Mouse (Mus musculus) stomach, postnatal 0 days (tissue): ENCODE measurements around the gene Slc10a7. TPM values are rescaled to one million over a fixed set of nuclear protein-coding genes. Genes with fewer than 3 reads are reported as not detected.

Source experiments
- ATAC-seq: fragments of 200-750 bp; cut with Nextera tagmentation; 2 replicates; pipeline ENCODE4 v1.8.0; 2017; ENCODE audit not compliant: low FRiP score, low TSS enrichment
- DNase-seq: peaks from one replicate; pipeline ENCODE4 v3.0.0-alpha.2; 2016; ENCODE audit warnings: low spot score
- H3K27ac ChIP-seq: fragments of 300-500 bp; sonication (generic); replicated peaks from 2 replicates; pipeline ENCODE4 v1.5.1; 2014; ENCODE audit warnings: mild to moderate bottlenecking, control low read depth
- H3K27me3 ChIP-seq: fragments of 300-500 bp; sonication (generic); 2 replicates; pipeline ENCODE4 v1.6.1; 2014; ENCODE audit warnings: low read length; ENCODE audit not compliant: control insufficient read depth, insufficient read depth
- H3K36me3 ChIP-seq: fragments of 300-500 bp; sonication (generic); 2 replicates; pipeline ENCODE4 v1.6.1; 2014; ENCODE audit warnings: low read length, mixed read lengths; ENCODE audit not compliant: control insufficient read depth, insufficient read depth
- H3K4me1 ChIP-seq: fragments of 300-500 bp; sonication (generic); replicated peaks from 2 replicates; pipeline ENCODE4 v1.6.1; 2014; ENCODE audit warnings: antibody characterized with exemption; ENCODE audit not compliant: control insufficient read depth, insufficient read depth
- H3K4me2 ChIP-seq: fragments of 300-500 bp; sonication (generic); replicated peaks from 2 replicates; pipeline ENCODE4 v1.6.1; 2014; ENCODE audit warnings: low read depth, mild to moderate bottlenecking, control low read depth, moderate library complexity
- H3K4me3 ChIP-seq: fragments of 300-500 bp; sonication (generic); 2 replicates; pipeline ENCODE4 v1.5.1; 2014; ENCODE audit warnings: low read depth, low read length, control low read depth
- H3K9ac ChIP-seq: fragments of 300-500 bp; sonication (generic); 2 replicates; pipeline ENCODE4 v1.6.1; 2014; ENCODE audit warnings: mild to moderate bottlenecking, low read length, control low read depth, mixed read lengths
- H3K9me3 ChIP-seq: fragments of 300-500 bp; sonication (generic); 2 replicates; pipeline ENCODE4 v1.6.1; 2016; ENCODE audit warnings: low read length; ENCODE audit not compliant: control insufficient read depth
- CTCF ChIP-seq: IDR thresholded peaks from 2 replicates; pipeline ENCODE4 v1.5.1; 2016; ENCODE audit warnings: antibody characterized with exemption, low read depth, mild to moderate bottlenecking, moderate library complexity
- EP300 ChIP-seq: optimal IDR thresholded peaks from 2 replicates; pipeline ENCODE3; 2016; ENCODE audit warnings: antibody characterized with exemption
- WGBS: fragments of 180-500 bp; shearing (Covaris S2); extraction: QIAGEN DNeasy Blood & Tissue Kit; methylation state at CpG from one replicate; pipeline ENCODE4 v1.1.7; 2014; 5-methylcytosine and 5-hydroxymethylcytosine counted together
- polyA plus RNA-seq: library from polyadenylated mRNA; unstranded; fragments of >200 nt; fragmentation: Nextera tagmentation; extraction: Ambion mirVana; gene quantifications from 2 replicates; pipeline ENCODE4 v1.2.1, GENCODE M21; 2015

The Slc10a7 gene
- polyA plus RNA-seq, 1 experiment from 2014 or later, result 11.3 TPM

DNA sequence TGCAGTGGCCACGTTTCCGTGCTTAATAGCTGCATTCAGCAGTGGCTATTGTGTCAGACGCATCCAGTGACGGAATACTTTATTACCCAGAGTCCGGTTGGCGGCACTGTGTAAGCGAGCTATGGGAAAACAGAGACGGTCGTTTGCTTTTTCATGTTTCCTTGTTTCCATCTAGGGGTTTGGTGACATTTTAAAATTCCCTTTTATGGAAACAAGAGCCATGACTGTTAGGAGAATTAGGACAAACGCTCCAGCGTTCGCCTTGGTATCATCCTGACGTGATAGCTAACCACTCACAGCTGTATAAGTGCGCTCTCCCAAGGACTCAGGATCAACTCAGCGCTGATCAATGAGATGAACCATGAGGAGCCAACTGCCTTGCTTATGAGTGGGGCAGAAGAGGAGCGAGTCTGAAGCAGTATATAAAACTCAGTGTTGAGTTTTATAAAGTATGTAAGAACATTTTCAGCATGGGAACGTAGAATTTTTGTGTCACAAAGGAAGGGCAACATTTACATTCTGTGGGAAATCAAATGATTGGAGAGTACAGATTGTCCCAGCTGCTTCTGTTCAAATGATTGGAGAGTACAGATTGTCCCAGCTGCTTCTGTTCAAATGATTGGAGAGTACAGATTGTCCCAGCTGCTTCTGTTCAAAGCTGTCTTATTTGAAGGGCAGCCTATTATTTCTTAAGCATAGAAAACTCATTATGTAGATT is 125.5 kb downstream of the Slc10a7 start:
- WGBS, result 52% methylated on average over 17 of the region's 17 CpGs

DNA sequence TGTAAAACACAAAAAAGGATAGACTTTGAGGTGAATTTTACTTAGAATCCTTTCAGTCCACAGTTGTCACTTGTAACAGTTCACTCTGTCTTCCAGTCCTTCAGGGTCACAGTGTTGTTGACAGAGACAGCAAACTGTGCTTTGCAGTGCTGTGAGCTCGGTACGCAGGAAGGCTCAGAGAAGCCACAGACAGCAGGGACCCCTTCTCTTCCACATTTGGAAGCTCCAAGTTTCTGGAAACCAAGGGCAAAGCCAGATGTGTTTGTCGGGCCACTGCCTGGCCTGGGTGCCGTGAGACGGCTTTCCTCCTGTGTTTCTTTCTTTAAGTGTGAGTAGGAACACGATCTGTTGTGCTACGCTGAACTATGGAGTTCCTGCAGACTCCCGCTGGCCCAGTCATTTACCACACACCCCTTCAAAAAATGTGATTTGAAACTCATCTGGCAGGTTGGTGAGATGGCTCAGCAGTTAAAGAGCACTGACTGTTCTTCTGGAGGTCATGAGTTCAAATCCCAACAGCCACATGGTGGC is 126.2 kb downstream of the Slc10a7 start:
- DNase-seq (no peak), ATAC-seq (no peak)
- Histone ChIP-seq H3K4me3 (no peak overlapping the region), H3K4me1 (no peaks in the 10 kb centered on the region), H3K4me2 (no peak overlapping the region), H3K27me3 (no peaks in the 10 kb centered on the region), H3K9me3 (no peaks in the 10 kb centered on the region), H3K9ac (no peak overlapping the region), H3K36me3 (no peaks in the 10 kb centered on the region), H3K27ac (peak overlapping the region; percentile 58; the same call in 1 of the 2 replicates)
- 77% methylated on average over 8 of the region's 8 CpGs for WGBS
- TF ChIP-seq EP300 (no peak), CTCF (no peak)

More for the DNA sequence above, 125.5 kb downstream of the Slc10a7 start:
- H3K9me3 ChIP-seq, result no peaks in the 10 kb centered on the region
- H3K27ac ChIP-seq, result peak overlapping the region; percentile 67
- peak overlapping the region; percentile 20; the same call in 1 of the 2 replicates for H3K4me2 ChIP-seq
- no peaks in the 10 kb centered on the region for H3K36me3 ChIP-seq
- H3K9ac ChIP-seq, result no peak overlapping the region
- TF ChIP-seq CTCF (no peak), EP300 (no peak)
- no peak overlapping the region for H3K4me3 ChIP-seq
- ATAC-seq (no peak), DNase-seq (no peak)
- H3K27me3 ChIP-seq, result no peaks in the 10 kb centered on the region
- H3K4me1 ChIP-seq, result no peaks in the 10 kb centered on the region

- ATAC-seq, result no peak
- no peaks in the 10 kb centered on the region for H3K36me3 ChIP-seq
- TF ChIP-seq CTCF (no peak), EP300 (no peak)
- H3K9me3 ChIP-seq, result no peaks in the 10 kb centered on the region
- H3K27me3 ChIP-seq, result no peaks in the 10 kb centered on the region
- no peak overlapping the region for H3K4me3 ChIP-seq
- H3K4me1 ChIP-seq, result no peaks in the 10 kb centered on the region
- 83% methylated on average over 9 of the region's 9 CpGs for WGBS
- no peak overlapping the region for H3K9ac ChIP-seq
- no peak for DNase-seq
- H3K4me2 ChIP-seq, result no peak overlapping the region
- no peak overlapping the region for H3K27ac ChIP-seq
Observed at GRCm38 (mm10) chr8:78641919-78642318, 132.8 kb downstream of the Slc10a7 start.

GRCm38 (mm10) chr8:78642376-78642775 is 133.2 kb downstream of the Slc10a7 start:
- WGBS, result 79% methylated on average over 5 of the region's 5 CpGs
- no peak overlapping the region for H3K4me2 ChIP-seq
- no peak overlapping the region for H3K9ac ChIP-seq
- TF ChIP-seq CTCF (no peak), EP300 (no peak)
- no peak overlapping the region for H3K4me3 ChIP-seq
- DNase-seq (no peak), ATAC-seq (no peak)
- no peaks in the 10 kb centered on the region for H3K36me3 ChIP-seq
- no peaks in the 10 kb centered on the region; the same call in 1 of the 2 replicates for H3K4me1 ChIP-seq
- H3K27me3 ChIP-seq, result no peaks in the 10 kb centered on the region
- H3K9me3 ChIP-seq, result no peaks in the 10 kb centered on the region
- no peak overlapping the region for H3K27ac ChIP-seq

DNA sequence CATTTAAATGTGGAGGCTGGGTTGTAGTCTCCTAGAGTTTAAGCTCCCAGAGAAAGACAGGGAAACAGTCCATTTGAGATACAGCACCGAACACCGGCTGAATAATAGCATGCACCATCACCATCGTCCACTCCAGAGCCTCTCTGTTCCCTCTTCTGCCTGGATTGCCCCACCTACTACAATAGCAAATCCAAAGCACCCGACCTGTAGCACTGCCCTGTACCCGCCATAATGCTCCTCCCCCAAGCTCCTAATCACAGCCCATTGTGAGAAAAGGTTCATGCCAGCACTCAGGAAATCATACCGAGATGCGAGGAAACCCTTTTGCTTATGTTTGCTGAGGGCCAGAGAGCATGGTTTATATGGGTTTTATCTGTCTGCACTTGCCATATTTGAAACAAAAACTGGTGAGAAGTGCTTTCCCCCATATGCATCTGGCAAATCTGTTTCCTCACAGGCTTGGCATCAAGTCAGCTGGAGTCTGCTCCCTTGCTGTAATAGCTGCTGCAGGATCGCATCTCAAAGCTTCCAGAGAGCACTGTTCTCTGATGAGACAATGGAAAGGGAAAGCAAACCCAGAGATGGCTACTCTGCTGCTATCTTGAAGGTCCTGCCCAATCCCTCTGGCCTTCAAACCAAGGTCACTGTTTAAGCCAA is 138.0 kb downstream of the Slc10a7 start:
- Histone ChIP-seq H3K9ac (no peak overlapping the region), H3K4me1 (no peaks in the 10 kb centered on the region; the same call in 1 of the 2 replicates), H3K9me3 (no peaks in the 10 kb centered on the region), H3K4me3 (no peak overlapping the region), H3K36me3 (no peaks in the 10 kb centered on the region), H3K27me3 (no peaks in the 10 kb centered on the region), H3K4me2 (no peak overlapping the region), H3K27ac (no peak overlapping the region)
- ATAC-seq, result no peak
- WGBS, result 40% methylated on average over 8 of the region's 8 CpGs
- TF ChIP-seq EP300, result no peak
- TF ChIP-seq CTCF, result no peak
- DNase-seq, result peak; percentile 24

DNA sequence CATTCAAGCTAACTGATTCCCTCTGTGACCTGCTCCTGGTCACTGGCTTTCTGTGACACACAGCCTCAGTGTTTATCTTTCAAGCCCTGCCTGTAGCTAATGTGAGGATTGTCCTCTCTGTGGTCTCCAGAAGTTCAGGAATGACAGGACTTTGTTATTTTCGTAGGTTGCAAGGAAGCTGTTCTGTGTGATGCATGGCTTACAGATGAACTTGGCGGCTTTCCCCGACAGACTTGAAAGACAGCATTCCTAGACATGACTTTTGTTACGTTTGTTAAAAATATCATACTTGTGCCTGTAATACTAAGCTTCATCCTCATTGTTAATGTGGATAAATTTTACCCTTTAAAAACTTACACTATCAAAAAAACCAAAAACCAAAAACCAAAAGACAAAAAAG is 138.7 kb downstream of the Slc10a7 start:
- no peaks in the 10 kb centered on the region; the same call in 1 of the 2 replicates for H3K4me1 ChIP-seq
- WGBS, result 29% methylated on average over 4 of the region's 4 CpGs
- no peak overlapping the region for H3K4me2 ChIP-seq
- H3K9ac ChIP-seq, result no peak overlapping the region
- H3K4me3 ChIP-seq, result no peak overlapping the region
- no peaks in the 10 kb centered on the region for H3K9me3 ChIP-seq
- DNase-seq, result no peak
- ATAC-seq, result 0 out of 2 replicates have a peak, but pooled peaks have one; percentile 15
- no peaks in the 10 kb centered on the region for H3K27me3 ChIP-seq
- H3K27ac ChIP-seq, result no peak overlapping the region
- TF ChIP-seq CTCF (no peak), EP300 (no peak)
- H3K36me3 ChIP-seq, result no peaks in the 10 kb centered on the region
